Mouse (Mus musculus) layer of hippocampus, adult 9-11 months (tissue): Measurements from ENCODE around the gene Prl2c5.
"Not testable (repeated sequence)": the region's sequence is repeated elsewhere in the genome, so short reads cannot be mapped to it uniquely, and the experiment has no call there.

ENCODE experiments used
- DNase-seq: peaks from one replicate; pipeline ENCODE4 v3.0.0; 2022

The Prl2c5 gene

GRCm38 (mm10) chr13:13182415-13182814 lies at the start of gene Prl2c5:
Prl2c5 (plus strand) TSS chr13:13182715.
- DNase-seq = not testable (repeated sequence)

- not testable (repeated sequence) for DNase-seq
These were observed 19.6 kb upstream of the Prl2c5 start for GRCm38 (mm10) chr13:13162777-13163485.

- not testable (repeated sequence) for DNase-seq
These were observed 13.9 kb upstream of the Prl2c5 start for GRCm38 (mm10) chr13:13168631-13169030.

- DNase-seq = not testable (repeated sequence)
These were observed 8.8 kb upstream of the Prl2c5 start for GRCm38 (mm10) chr13:13173616-13174136.

- not testable (repeated sequence) for DNase-seq
These were observed 6.8 kb upstream of the Prl2c5 start for GRCm38 (mm10) chr13:13175736-13176135.

GRCm38 (mm10) chr13:13211168-13211567 lies 28.7 kb downstream of the Prl2c5 start:
- DNase-seq = not testable (repeated sequence)

- not testable (repeated sequence) for DNase-seq
These were observed 33.8 kb downstream of the Prl2c5 start for GRCm38 (mm10) chr13:13216363-13216762.

- DNase-seq = not testable (repeated sequence)
These were observed 37.7 kb downstream of the Prl2c5 start for GRCm38 (mm10) chr13:13220231-13220630.

GRCm38 (mm10) chr13:13237456-13237855 lies 54.9 kb downstream of the Prl2c5 start:
- DNase-seq = peak; percentile 18
